Mouse (Mus musculus) liver, embryonic 13.5 days (tissue): ENCODE measurements around the gene App. TPM values are rescaled to one million over a fixed set of nuclear protein-coding genes. Genes with fewer than 3 reads are reported as not detected.

Experiments
- ATAC-seq: fragments of 200-750 bp; cut with Nextera tagmentation; 2 replicates; pipeline ENCODE4 v1.8.0; 2017; ENCODE audit warnings: low read depth, mild to moderate bottlenecking, moderate number of reproducible peaks, moderate library complexity
- DNase-seq: peaks from one replicate; pipeline ENCODE4 v3.0.0; 2022
- H3K27ac ChIP-seq: fragments of 300-500 bp; sonication (generic); 2 replicates; pipeline ENCODE4 v1.5.1; 2015; ENCODE audit warnings: moderate library complexity, mild to moderate bottlenecking, inconsistent platforms
- H3K27me3 ChIP-seq: fragments of 300-500 bp; sonication (generic); 2 replicates; pipeline ENCODE4 v1.6.1; 2015; ENCODE audit warnings: mild to moderate bottlenecking, inconsistent platforms
- H3K36me3 ChIP-seq: fragments of 300-500 bp; sonication (generic); 2 replicates; pipeline ENCODE4 v1.6.1; 2015; ENCODE audit warnings: mild to moderate bottlenecking, inconsistent platforms
- H3K4me1 ChIP-seq: fragments of 300-500 bp; sonication (generic); replicated peaks from 2 replicates; pipeline ENCODE4 v1.6.1; 2015; ENCODE audit warnings: inconsistent platforms
- H3K4me2 ChIP-seq: fragments of 300-500 bp; sonication (generic); 2 replicates; pipeline ENCODE4 v1.6.1; 2015; ENCODE audit warnings: inconsistent platforms, mild to moderate bottlenecking, moderate library complexity
- H3K4me3 ChIP-seq: fragments of 300-500 bp; sonication (generic); replicated peaks from 2 replicates; pipeline ENCODE4 v1.5.1; 2015; ENCODE audit warnings: mild to moderate bottlenecking, inconsistent platforms
- H3K9ac ChIP-seq: fragments of 300-500 bp; sonication (generic); 2 replicates; pipeline ENCODE4 v1.6.1; 2015; ENCODE audit warnings: mild to moderate bottlenecking, inconsistent platforms
- H3K9me3 ChIP-seq: fragments of 300-500 bp; sonication (generic); replicated peaks from 2 replicates; pipeline ENCODE4 v1.6.1; 2016; ENCODE audit warnings: inconsistent platforms
- WGBS: fragments of 180-500 bp; shearing (Covaris S2); methylation state at CpG from one replicate; pipeline ENCODE4 v1.1.7; 2015; ENCODE audit not compliant: insufficient replicate concordance; 5-methylcytosine and 5-hydroxymethylcytosine counted together
- polyA plus RNA-seq: library from polyadenylated mRNA; unstranded; fragments of >200 nt; fragmentation: Nextera tagmentation; extraction: Ambion mirVana; gene quantifications from 2 replicates; pipeline ENCODE4 v1.2.1, GENCODE M21; 2015

The App gene
- polyA plus RNA-seq = 17.2 and 20.1 TPM in 2 replicates

GRCm38 (mm10) chr16:85173373-85174081 lies at the start of gene App:
Gene App (minus strand): TSS chr16:85173766.
- peak within 1 kb of the TSS; percentile 74 for H3K9ac ChIP-seq
- peaks cover 30% of the 10 kb centered on the region for H3K27me3 ChIP-seq
- H3K4me3 ChIP-seq = peak within 1 kb of the TSS; percentile 71
- peaks cover 14% of the 10 kb centered on the region for H3K4me1 ChIP-seq
- peak within 1 kb of the TSS; percentile 23; the same call in 1 of the 2 replicates for H3K27ac ChIP-seq
- H3K4me2 ChIP-seq = peak within 1 kb of the TSS; percentile 89
- under 1% methylated on average over 55 of the region's 78 CpGs for WGBS
- no peaks in the 10 kb centered on the region for H3K36me3 ChIP-seq
- ATAC-seq = peak; percentile 81
- no peaks in the 10 kb centered on the region for H3K9me3 ChIP-seq
- DNase-seq = peak; percentile 53

- 67% methylated on average over 9 of the region's 9 CpGs for WGBS
- no peaks in the 10 kb centered on the region for H3K27me3 ChIP-seq
- no peak overlapping the region for H3K4me2 ChIP-seq
- ATAC-seq = no peak
- no peak overlapping the region for H3K4me3 ChIP-seq
- H3K36me3 ChIP-seq = no peaks in the 10 kb centered on the region
- no peak overlapping the region for H3K9ac ChIP-seq
- H3K4me1 ChIP-seq = no peaks in the 10 kb centered on the region
- H3K9me3 ChIP-seq = no peaks in the 10 kb centered on the region
- no peak for DNase-seq
- no peak overlapping the region for H3K27ac ChIP-seq
Observed at GRCm38 (mm10) chr16:85215846-85216245, 42.3 kb upstream of the App start.

- 66% methylated on average over 9 of the region's 9 CpGs for WGBS
- no peaks in the 10 kb centered on the region for H3K36me3 ChIP-seq
- H3K27me3 ChIP-seq = no peaks in the 10 kb centered on the region
- H3K27ac ChIP-seq = no peak overlapping the region
- no peak overlapping the region for H3K4me3 ChIP-seq
- ATAC-seq (no peak), DNase-seq (no peak)
- H3K4me1 ChIP-seq = no peaks in the 10 kb centered on the region
- no peaks in the 10 kb centered on the region for H3K9me3 ChIP-seq
- no peak overlapping the region for H3K4me2 ChIP-seq
- H3K9ac ChIP-seq = no peak overlapping the region
Observed at GRCm38 (mm10) chr16:85215173-85215572, 41.6 kb upstream of the App start.

GRCm38 (mm10) chr16:85195622-85196021 lies 22.1 kb upstream of the App start:
- Histone ChIP-seq H3K36me3 (no peaks in the 10 kb centered on the region), H3K4me2 (no peak overlapping the region), H3K9ac (no peak overlapping the region), H3K27ac (no peak overlapping the region), H3K4me1 (no peaks in the 10 kb centered on the region), H3K27me3 (no peaks in the 10 kb centered on the region), H3K9me3 (no peaks in the 10 kb centered on the region), H3K4me3 (no peak overlapping the region)
- no peak for DNase-seq
- ATAC-seq = no peak
- WGBS = 69% methylated on average over 6 of the region's 6 CpGs

- no peak overlapping the region for H3K4me2 ChIP-seq
- WGBS = 56% methylated on average over 6 of the region's 6 CpGs
- no peak overlapping the region for H3K4me3 ChIP-seq
- DNase-seq = no peak
- H3K36me3 ChIP-seq = no peaks in the 10 kb centered on the region
- H3K27me3 ChIP-seq = no peaks in the 10 kb centered on the region
- no peak for ATAC-seq
- H3K27ac ChIP-seq = no peak overlapping the region
- no peaks in the 10 kb centered on the region for H3K4me1 ChIP-seq
- H3K9ac ChIP-seq = no peak overlapping the region
- no peaks in the 10 kb centered on the region for H3K9me3 ChIP-seq
Observed at GRCm38 (mm10) chr16:85195167-85195566, 21.6 kb upstream of the App start.

GRCm38 (mm10) chr16:85181502-85181901 lies 7.9 kb upstream of the App start:
- no peak overlapping the region for H3K27ac ChIP-seq
- H3K4me2 ChIP-seq = no peak overlapping the region
- H3K4me3 ChIP-seq = no peak overlapping the region
- no peaks in the 10 kb centered on the region for H3K4me1 ChIP-seq
- WGBS = 48% methylated on average over 3 of the region's 3 CpGs
- H3K9me3 ChIP-seq = no peaks in the 10 kb centered on the region
- ATAC-seq (no peak), DNase-seq (no peak)
- H3K27me3 ChIP-seq = no peaks in the 10 kb centered on the region
- no peaks in the 10 kb centered on the region for H3K36me3 ChIP-seq
- H3K9ac ChIP-seq = no peak overlapping the region

GRCm38 (mm10) chr16:85180710-85181109 lies 7.1 kb upstream of the App start:
- Histone ChIP-seq H3K36me3 (no peaks in the 10 kb centered on the region), H3K4me1 (no peaks in the 10 kb centered on the region), H3K27me3 (no peaks in the 10 kb centered on the region), H3K9ac (no peak overlapping the region), H3K27ac (no peak overlapping the region), H3K4me2 (no peak overlapping the region), H3K4me3 (no peak overlapping the region), H3K9me3 (no peaks in the 10 kb centered on the region)
- DNase-seq (no peak), ATAC-seq (no peak)
- whole genome bisulfite sequencing = 65% methylated on average over 3 of the region's 3 CpGs

GRCm38 (mm10) chr16:85176666-85177065 lies 3.1 kb upstream of the App start:
- H3K4me1 ChIP-seq = 0 out of 2 replicates have a peak, but pooled peaks cover 7% of the 10 kb centered on the region
- 50% methylated on average over 3 of the region's 3 CpGs for whole genome bisulfite sequencing
- H3K27ac ChIP-seq = no peak overlapping the region
- no peaks in the 10 kb centered on the region for H3K9me3 ChIP-seq
- DNase-seq = no peak
- no peaks in the 10 kb centered on the region for H3K36me3 ChIP-seq
- H3K4me3 ChIP-seq = no peak overlapping the region
- peaks cover 30% of the 10 kb centered on the region for H3K27me3 ChIP-seq
- H3K4me2 ChIP-seq = no peak overlapping the region
- H3K9ac ChIP-seq = no peak overlapping the region
- ATAC-seq = no peak

GRCm38 (mm10) chr16:85172571-85173372 lies 794 bp downstream of the App start:
- H3K36me3 ChIP-seq = no peaks in the 10 kb centered on the region
- H3K4me3 ChIP-seq = peak overlapping the region; percentile 71
- peaks cover 30% of the 10 kb centered on the region for H3K27me3 ChIP-seq
- peak overlapping the region; percentile 74 for H3K9ac ChIP-seq
- peak overlapping the region; percentile 89 for H3K4me2 ChIP-seq
- WGBS = under 1% methylated on average over 68 of the region's 68 CpGs
- ATAC-seq (peak; percentile 59), DNase-seq (peak; percentile 5)
- peak overlapping the region; percentile 23; the same call in 1 of the 2 replicates for H3K27ac ChIP-seq
- H3K9me3 ChIP-seq = no peaks in the 10 kb centered on the region
- peaks cover 14% of the 10 kb centered on the region for H3K4me1 ChIP-seq

GRCm38 (mm10) chr16:85171976-85172570 lies 1.5 kb downstream of the App start:
- DNase-seq (no peak), ATAC-seq (peak; percentile 37)
- peak overlapping the region; percentile 89 for H3K4me2 ChIP-seq
- peaks cover 30% of the 10 kb centered on the region for H3K27me3 ChIP-seq
- H3K9me3 ChIP-seq = no peaks in the 10 kb centered on the region
- WGBS = 9% methylated on average over 10 of the region's 10 CpGs
- H3K4me1 ChIP-seq = peaks cover 14% of the 10 kb centered on the region
- peak overlapping the region; percentile 74; the same call in 1 of the 2 replicates for H3K9ac ChIP-seq
- peak overlapping the region; percentile 71 for H3K4me3 ChIP-seq
- no peak overlapping the region for H3K27ac ChIP-seq
- H3K36me3 ChIP-seq = no peaks in the 10 kb centered on the region

- Histone ChIP-seq H3K4me3 (no peak overlapping the region), H3K27ac (no peak overlapping the region), H3K9me3 (no peaks in the 10 kb centered on the region), H3K4me2 (no peak overlapping the region), H3K9ac (no peak overlapping the region), H3K36me3 (no peaks in the 10 kb centered on the region), H3K27me3 (peaks cover 30% of the 10 kb centered on the region), H3K4me1 (peaks cover 14% of the 10 kb centered on the region)
- no peak for DNase-seq
- 62% methylated on average over 19 of the region's 19 CpGs for WGBS
- ATAC-seq = no peak
Observed at GRCm38 (mm10) chr16:85170826-85171510, 2.6 kb downstream of the App start.
